Mouse (Mus musculus): ENCODE measurements at regions not wholly inside any gene's neighbourhood (a gene's known extent, or its start where the extent isn't known, plus 50 kb on each side); places are given as distances from the start of the nearest gene placed in this dataset.

DNA sequence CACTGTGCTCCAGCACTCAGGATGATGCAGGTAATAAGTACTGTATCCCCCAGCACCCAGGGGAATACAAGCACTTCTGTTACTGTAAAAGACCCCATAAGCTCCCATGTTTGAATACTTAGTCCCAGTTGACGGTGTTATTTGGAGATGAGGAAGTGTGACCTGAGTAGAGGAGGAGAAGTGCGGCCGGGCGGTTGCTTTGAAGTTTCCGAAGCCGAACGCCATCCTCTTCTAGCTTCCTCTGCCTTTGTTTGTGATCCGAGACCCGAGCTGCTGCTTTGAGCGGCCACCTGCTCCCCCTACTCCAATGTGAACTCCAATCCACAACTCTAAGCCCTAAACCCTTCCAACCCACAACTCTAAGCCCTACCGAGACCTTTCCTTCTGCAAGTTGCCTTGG is 103.6 kb downstream of the Rpl14 start:
- TF ChIP-seq POLR2A (IDR thresholded peaks at IDR 0.05; ENCODE audit: control insufficient read depth in 1 of 2, insufficient read depth in 1 of 2, low read depth in 1 of 2, low read length in 2 of 2, poor library complexity in 1 of 2) (no peak), ZNF384 (IDR thresholded peaks at IDR 0.05; ENCODE audit: low read depth, low read length) (no peak), CTCF (IDR thresholded peaks at IDR 0.05 in 2 of 3, conservative IDR thresholded peaks at IDR 0.05 in 1 of 3; ENCODE audit: control insufficient read depth in 1 of 3, insufficient read depth in 1 of 3, low read depth in 2 of 3, low read length in 3 of 3, poor library complexity in 1 of 3, severe bottlenecking in 1 of 3) (no peak), ETS1 (IDR thresholded peaks at IDR 0.05; ENCODE audit: low read depth, low read length) (no peak)
